Mouse (Mus musculus) gastrocnemius, postnatal 14 days (tissue): Measurements from ENCODE around the gene Mtf1. TPM values are rescaled to one million over a fixed set of nuclear protein-coding genes. Genes with fewer than 3 reads are reported as not detected.

Source experiments
- DNase-seq: peaks from one replicate; pipeline ENCODE4 v3.0.0; 2021; ENCODE audit warnings: mixed read lengths
- intact Hi-C: fragments of 180-260 bp; cut with DNase I; formaldehyde crosslinking; loops from one replicate; pipeline ENCODE4 v1.15.1; 2025; ENCODE audit warnings: low total_unique reads
- long read RNA-seq, 2 experiments: library from polyadenylated mRNA; stranded (forward); transcript quantifications; one replicate each; pipeline ENCODE4 v2.0.0; 2021
- total RNA-seq, 2 experiments: library from RNA; stranded (reverse); gene quantifications; 2 replicates each; pipeline ENCODE4 v1.2.3; 2021

Mtf1 gene
- total RNA-seq, result 10 to 100 TPM in 1 of 2 experiments, 1 to 10 TPM in 1; 8.0 to 10.7 TPM
- long read RNA-seq, experiment 1, full-length matches to known transcripts, result 5 of 10 reads
- long read RNA-seq, experiment 1, partial matches to known transcripts, result 1 of 10 reads
- long read RNA-seq, experiment 1, other reads (novel, unspliced or antisense), result 4 of 10 reads
- long read RNA-seq, experiment 2, full-length matches to known transcripts, result 4 of 6 reads
- long read RNA-seq, experiment 2, partial matches to known transcripts, result 0 of 6 reads
- long read RNA-seq, experiment 2, other reads (novel, unspliced or antisense), result 2 of 6 reads

DNA sequence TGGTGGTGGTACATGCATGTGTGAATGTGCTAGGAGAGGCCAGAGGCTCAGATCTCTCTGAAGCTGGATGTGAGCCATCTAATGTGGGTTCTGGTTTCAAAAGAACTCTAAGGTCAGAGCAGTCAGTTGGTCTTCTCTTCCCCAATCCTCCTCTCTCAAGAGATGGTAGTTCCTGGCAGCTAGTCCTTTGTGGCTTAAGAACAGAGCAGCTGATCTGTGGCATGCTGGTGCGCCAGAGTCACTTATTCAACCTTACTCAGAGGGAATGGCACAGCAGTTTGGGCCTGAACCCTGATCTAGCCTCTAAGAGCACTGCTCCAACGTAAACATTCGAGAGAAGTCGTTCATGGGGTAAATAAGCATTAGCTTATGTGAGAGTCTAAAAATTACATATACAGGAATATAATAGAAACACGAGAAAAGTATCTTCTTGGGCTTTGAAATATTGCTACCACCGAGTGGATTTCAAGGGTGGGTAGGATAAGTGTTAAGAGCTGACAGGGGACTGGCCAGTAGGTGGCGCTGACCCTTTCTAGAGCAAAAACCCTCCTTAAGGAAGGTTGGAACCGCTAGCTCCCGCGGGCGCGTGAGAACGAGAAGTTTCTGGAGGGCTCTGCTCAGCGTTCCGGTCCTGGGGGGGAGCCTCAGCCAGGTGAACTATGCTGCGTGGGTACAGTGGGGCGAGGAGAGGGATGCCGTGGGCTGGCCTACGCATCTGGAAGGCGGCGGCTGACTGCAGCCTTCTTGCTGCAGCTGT lies at the start of gene Mtf1:
Gene Mtf1, plus strand, starts transcription at position 553 of the 757 bp plus-strand sequence.
- intact Hi-C loops, result loop anchor here (5.0 kb wide), 1 partner anchor 46 kb away; no protein-coding TSS in a partner anchor

DNA sequence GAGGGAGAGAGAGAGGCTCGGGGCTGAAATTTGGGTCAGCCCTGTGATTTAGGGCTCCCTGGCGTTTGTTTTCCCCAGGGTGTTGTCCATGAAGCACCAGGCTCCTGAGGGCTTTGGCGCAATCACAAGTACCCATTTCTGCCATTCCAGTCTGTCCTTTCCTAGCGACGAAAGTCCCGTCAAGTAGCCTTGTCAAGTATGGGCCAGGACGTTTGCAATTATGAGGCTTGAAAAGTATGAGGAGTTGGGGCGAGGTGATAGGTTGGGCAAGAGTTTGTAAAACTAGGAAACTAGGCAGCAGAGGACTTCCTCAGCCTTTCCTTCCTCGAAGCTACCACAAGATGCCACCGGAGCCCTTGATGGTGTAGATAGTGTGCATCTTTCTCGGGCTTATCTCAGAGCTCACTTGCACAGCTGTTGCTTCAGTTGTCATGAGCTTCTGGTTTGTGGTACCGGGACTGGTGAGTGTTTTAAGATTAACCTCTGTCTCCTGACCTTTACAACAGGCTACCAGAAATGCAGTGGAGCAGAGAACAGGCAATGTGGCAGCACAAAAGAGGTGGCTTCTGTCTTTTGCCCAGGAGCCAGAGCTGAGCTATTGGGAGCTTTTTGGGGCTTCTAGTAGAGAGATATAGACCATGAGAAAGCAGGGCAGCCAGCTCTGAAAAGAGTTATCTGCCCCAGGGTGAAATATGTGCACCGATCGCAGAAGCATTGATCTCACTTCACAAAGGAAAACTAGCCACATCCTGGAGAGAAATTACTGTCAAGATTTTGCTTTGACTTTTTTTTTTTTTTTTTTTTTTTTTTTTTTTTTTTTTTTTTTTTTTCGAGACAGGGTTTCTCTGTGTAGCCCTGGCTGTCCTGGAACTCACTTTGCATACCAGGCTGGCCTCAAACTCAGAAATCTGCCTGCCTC lies 49.4 kb upstream of the Mtf1 start:
- intact Hi-C loops, result no loop called here

More for the DNA sequence above, at the start of gene Mtf1:
- peak; percentile 88 for DNase-seq

DNA sequence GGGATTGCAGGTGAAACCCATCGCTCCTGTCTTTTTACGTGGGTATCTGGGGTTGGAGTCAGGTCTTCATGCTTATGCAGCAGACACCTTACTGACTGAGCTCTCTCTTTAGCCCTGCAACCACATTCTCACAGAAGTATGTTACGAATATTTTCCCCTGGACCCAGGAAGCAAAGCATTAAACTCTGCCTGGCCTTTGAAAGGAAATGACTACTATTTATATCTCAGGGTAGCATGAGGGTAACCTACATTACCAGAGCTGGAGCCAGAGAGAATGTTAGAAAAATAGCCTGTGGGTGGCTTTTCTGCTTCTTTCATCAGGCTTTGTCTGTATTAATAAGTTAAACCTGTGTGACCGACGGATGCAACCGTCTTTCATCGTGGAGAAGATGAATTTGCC lies 46.4 kb upstream of the Mtf1 start:
- DNase-seq, result no peak
- intact Hi-C loops, result no loop called here

More for the DNA sequence above, 49.4 kb upstream of the Mtf1 start:
- no peak for DNase-seq

DNA sequence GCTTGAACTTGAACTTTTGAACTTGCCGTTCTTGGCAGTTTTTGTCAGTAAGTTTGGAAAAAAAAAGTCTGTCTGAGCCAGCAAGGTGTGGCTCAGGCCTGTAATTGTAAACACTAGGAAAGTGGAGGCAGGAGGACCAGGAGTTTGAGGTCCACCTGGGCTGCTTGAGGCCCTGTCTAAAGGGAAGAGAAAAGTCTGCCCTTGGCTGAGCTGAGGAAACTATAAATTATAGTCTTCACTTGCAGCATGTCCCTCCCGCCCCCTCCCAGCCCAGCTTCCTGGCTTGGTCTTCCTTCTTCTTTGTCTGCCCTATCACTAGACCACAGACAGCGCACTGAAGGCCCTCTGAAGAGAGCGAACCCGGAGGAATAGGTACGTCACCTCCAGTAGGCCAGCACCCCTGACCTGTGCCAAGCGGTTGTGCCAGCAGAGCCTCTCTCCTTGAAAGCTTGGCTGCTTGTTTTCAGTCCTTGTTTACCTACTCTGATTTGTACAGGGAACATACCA lies 42.5 kb upstream of the Mtf1 start:
- intact Hi-C loops, result no loop called here
- no peak for DNase-seq

DNA sequence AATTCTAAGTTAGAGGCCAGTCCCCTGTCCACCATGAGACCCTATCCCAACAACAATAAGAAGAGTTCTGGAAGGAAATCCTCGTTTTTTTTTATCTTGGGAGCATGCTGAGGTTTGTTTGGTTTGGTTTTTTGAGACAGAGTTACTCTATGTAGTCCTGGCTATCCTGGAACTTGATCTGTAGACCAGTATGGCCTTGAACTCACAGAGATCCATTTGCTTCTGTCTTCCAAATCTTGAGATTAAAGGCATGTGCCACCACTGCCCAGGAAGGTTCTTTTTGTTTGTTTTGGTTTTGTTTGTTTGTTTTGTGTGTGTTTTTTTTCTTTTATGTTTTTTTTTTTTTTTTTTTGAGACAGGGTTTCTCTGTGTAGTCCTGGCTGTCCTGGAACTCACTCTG lies 40.7 kb upstream of the Mtf1 start:
- intact Hi-C loops, result loop anchor here (2.0 kb wide), 1 partner anchor 22 kb away; no protein-coding TSS in a partner anchor
- DNase-seq, result no peak

DNA sequence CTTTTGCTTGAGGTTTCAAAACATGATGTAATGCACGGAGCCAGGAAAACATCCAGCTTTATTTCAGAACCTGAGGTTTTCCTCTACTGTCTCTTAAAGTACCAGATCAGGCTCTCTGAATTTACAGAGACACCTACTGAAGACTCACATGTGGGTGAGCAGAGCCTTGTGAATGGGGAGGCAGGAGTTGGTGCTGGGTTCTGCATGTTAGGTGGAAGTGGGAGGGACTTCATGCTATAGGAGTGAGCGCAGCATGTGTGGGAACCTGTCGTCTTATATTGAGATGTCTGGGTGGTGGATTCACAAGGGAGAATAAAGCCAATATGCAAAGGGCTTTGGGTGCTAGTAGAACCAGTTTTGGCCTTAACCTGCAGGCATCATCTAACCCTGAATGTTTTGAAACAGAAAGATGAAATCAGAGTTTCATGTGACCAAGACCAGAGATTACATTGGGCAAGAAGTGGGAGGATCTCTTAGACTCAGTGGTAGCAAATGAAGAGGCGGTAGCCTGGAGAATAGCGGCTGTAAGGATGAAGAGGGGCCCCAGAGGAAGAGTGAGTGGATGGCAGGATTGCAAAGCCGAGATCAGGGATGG lies 38.9 kb upstream of the Mtf1 start:
- intact Hi-C loops, result no loop called here
- no peak for DNase-seq

DNA sequence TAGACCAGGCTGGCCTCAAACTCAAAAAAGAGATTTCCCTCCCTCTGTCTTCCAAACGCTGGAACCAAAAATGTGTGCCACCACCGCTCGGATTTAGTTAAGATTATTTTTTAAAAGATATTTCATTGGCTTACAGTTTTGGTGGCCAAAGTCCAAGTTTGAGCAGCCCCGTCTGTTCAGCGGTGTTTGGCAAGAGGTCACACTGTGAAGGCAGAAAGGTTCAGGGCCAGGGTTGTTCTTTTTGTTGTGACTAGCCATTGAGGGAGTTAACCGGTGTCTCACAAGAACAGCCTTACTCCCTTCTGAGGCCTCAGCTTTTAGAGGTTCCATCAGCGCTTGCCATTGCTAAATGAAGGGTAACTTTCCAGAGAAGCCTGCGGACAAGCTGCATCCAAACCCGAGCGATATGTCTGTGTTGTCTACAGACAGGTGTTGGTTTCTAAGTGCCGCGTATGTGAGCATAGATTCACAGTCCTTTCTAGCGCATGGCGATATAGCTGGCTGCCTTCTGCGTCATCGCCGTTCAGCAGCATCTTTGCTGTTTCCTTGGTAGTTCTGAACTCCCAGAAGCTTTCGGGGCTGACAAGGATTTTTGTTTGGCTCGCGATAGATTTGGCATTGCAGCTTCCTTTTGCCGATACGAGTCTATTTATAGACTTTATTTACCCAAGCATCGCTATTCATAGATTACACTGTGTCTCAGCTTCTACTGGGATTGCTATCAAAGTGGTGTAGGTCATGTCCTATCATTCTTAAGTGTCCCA lies 35.9 kb upstream of the Mtf1 start:
- no peak for DNase-seq
- intact Hi-C loops, result no loop called here

DNA sequence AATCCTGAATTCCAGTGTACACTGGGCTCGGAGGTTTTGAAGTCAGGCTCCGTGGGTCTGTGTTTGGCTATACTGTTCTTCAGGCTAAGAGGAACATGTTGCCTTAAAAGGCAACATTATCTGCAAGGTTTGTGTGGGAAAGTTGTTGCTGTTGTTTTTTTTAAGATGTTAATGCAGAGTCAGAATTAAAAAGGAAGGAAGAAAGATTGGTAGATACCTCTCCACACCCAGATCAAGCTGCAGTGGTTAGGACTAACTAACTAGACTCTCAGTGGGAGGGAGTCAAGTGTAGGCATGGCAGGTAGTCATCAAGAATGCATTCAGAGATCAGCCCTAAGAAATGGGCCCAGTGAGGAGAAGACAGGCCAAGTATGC lies 35.4 kb upstream of the Mtf1 start:
- DNase-seq, result no peak
- intact Hi-C loops, result no loop called here

DNA sequence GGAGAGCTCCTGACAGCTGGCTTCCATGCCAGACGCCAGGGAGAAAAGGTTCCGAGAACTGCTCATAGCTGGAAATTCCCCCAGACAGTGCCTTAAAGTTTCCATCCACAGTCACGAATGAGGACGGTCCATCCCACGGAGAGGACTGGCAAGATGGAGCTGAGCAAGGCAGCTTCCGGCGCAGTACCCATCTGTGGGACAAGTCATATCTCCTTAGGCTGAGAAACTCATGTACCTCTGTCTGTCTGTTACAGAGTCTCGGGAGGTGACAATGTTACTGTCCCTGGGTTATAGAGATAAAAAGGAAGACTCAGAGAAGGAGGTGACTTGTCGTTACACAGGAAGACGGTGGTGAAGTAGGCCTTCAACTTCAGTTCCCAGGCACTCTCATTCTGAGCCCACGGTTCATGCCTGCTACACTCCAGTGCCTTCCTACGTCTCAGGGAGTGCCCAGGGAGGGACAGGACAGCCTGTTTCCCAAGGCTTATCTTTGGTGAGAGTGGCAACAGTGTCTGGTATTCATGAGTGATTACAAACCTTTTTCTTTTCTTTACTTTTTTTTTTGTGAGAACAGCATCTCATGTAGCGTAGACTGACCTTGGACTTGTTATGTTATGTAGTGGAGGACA lies 32.8 kb upstream of the Mtf1 start:
- intact Hi-C loops, result no loop called here
- no peak for DNase-seq

DNA sequence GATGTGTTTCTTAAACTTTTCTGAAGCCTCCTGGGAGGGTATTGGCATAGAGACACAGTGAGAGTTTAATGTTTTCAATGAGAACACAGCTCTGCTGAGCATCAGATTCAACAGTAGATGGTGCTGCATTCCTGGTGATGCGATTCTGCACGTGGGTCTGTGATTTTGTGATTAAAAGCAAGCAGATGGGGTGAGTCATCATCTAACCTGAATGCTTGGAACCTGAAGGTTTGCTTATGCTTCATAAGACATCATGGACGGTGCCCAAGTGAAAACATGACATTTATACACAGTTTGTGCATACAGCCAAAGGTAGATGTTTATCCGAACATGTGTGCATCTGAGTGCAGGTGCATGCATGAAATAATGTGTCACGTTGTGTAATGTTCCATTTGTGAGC lies 31.3 kb upstream of the Mtf1 start:
- intact Hi-C loops, result no loop called here
- no peak for DNase-seq

DNA sequence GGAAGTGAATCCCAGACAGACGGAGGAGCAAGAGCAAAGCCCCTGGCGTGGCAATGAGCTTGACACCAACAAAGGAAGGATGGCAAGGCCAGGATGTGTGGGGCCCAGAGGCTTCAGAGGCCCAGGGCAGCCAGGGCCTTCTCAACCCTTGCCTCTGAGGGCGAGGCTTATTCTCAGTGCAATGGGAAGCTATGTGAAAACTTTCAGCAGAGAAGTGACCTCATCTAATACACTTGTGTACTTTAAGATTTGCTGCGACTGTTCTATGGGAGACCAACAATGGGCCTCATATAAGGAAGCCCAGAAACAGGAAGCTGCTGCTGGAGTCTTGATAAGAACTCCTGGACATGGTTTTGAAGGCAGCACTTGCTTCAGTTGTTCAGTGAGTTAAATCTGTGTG lies 29.8 kb upstream of the Mtf1 start:
- intact Hi-C loops, result no loop called here
- no peak for DNase-seq

DNA sequence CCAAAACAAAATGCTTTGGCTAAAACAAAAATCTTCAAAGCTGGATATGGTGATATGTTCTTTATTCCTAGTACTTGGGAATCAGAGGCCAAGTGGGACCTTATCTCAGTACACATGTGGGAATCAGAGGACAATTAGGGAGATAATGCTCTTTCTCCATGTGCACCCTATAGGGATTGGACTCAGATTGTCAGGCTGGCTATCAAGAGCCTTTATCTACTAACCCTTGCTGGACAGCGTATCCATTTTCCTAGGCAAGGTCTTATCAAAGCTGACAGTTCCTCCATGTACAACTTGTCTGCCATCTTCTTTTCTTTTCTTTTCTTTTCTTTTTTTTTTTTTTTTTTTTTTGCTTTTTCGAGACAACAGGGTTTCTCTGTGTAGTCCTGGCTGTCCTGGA lies 28.5 kb upstream of the Mtf1 start:
- no peak for DNase-seq
- intact Hi-C loops, result no loop called here

DNA sequence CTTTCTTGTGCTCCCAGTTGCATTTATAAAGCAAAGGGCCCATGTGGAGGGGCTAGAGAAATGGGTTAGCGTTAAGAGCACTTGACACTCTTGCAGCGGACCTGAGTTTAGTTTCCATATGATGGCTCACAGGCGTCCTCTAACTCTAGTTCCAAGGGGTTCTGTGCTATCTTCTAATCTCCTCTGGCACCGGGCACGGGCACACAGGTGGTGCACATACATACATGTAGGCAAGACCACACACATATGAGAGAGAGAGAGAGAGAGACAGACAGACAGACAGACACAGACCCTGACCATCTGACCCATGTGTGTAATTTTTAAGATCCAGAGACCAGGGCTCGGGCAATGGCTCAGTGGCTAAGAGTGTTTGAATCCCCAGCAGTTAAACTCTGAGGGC lies 27.9 kb upstream of the Mtf1 start:
- DNase-seq, result no peak
- intact Hi-C loops, result no loop called here

DNA sequence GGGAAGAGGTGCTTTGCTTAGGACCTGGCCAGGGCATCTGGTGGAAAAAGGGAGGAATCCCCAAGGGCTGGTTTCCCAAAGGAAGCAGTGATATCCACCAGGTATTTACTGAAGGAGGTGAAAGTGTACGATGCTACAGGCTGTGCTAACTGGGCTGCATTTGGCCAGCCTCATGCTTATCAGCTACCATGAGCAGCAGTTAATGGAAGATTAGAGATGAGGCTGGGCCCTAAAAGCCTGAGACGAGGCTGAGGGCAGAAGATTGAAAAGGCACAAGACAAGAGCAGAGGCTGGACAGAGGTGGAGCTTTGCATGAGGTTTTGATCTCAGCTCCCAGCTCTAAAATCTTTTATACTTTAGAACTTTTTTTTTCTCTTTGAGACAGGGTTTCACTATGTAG lies 27.5 kb upstream of the Mtf1 start:
- intact Hi-C loops, result no loop called here

DNA sequence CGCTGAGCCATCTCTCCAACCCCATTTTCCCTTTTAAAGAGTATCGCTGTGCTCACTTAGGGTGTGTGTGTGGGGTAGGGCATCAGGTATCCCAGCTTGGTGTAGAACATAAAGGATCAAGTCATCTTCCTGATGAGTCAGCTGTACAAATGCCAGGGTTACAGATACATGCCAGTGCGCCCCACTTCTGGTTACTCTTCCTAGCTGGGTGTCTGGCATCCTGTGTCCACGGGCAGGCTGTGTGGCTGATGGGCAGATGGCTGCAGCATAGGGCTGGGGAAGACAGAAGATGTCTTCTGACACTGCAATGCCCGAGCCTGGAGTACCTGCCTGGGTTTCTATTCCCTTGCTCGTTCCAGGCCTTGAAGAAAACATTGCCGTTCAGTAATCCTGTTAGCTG lies 20.5 kb upstream of the Mtf1 start:
- no peak for DNase-seq
- intact Hi-C loops, result no loop called here

More for the DNA sequence above, 27.5 kb upstream of the Mtf1 start:
- no peak for DNase-seq

DNA sequence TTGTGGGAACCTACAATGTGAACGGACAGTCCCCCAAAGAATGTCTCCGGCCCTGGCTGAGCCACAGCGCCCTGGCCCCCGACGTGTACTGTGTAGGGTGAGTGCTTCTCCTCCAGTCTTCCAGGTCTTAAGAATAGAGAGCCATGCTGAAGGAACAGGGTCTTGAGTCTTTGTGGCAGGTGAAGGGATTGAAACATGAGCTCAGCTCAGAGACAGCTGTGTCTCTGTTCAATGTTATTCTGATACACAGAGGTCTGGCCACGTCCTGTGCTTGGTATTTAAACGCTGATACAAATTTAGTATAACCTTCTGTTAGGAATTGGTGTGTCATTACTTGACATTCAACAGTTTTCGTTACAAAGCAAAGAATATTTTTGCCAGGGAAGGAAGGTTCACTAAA lies 19.5 kb upstream of the Mtf1 start:
- intact Hi-C loops, result no loop called here
- no peak for DNase-seq

DNA sequence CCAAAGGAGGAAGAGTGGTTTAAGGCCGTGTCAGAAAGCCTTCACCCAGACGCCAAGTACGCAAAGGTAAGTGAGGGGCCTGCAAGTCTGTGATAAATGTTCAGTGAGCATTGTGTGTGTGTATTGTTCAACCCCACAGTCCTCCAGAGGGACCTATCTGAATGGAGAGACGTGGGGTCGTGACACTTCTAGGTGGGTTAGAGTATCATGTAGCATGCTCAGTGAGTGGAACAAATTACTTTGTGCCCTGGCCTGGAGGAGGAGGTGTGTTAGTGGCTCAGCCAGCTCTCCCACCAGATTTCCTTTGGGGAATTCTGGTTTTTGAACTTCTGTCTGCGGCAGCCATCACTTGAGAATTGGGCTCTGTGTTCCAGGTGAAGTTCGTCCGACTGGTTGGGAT lies 18.0 kb upstream of the Mtf1 start:
- DNase-seq, result no peak
- intact Hi-C loops, result no loop called here

DNA sequence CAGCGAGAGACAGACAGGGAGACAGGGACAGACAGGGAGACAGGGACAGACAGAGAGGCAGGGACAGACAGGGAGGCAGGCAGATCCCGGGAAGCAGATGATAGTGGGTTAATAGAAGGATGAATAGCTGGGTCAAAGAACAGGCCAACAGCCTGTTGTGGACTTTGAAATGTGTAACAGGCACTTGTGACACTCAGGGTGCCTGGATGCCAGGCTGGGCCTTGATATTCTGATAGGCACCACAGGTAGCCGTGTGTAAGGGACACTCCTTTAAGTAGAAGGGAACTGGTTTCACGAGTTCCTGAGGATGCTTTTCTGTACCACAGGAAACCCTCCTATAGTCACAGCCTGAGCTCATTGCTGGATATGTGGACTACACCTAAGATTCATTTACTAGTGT lies 11.9 kb upstream of the Mtf1 start:
- intact Hi-C loops, result no loop called here
- no peak for DNase-seq
